Mouse (Mus musculus) lung, adult 2 months (tissue): ENCODE measurements around the gene Tspo2. TPM values are rescaled to one million over a fixed set of nuclear protein-coding genes. Genes with fewer than 3 reads are reported as not detected.

ENCODE experiments used
- DNase-seq: peaks from one replicate; pipeline ENCODE4 v3.0.0; 2022
- H3K4me1 ChIP-seq: fragments of 200-500 bp; 2 replicates; pipeline ENCODE4 v1.6.1; 2011; ENCODE audit warnings: low read length; ENCODE audit not compliant: control insufficient read depth, insufficient read depth
- H3K4me3 ChIP-seq: fragments of 200-500 bp; replicated peaks from 2 replicates; pipeline ENCODE3; 2011; ENCODE audit warnings: low read depth, mild to moderate bottlenecking, control low read depth, low read length; ENCODE audit errors: extremely low read depth
- CTCF ChIP-seq: fragments of 200-500 bp; IDR thresholded peaks from 2 replicates; pipeline ENCODE4 v1.5.1; 2011; ENCODE audit warnings: mild to moderate bottlenecking, low read length, control low read depth; ENCODE audit not compliant: insufficient read depth
- POLR2A ChIP-seq: fragments of 200-500 bp; IDR thresholded peaks from 2 replicates; pipeline ENCODE4 v1.6.1; 2011; ENCODE audit warnings: low read depth, mild to moderate bottlenecking, control low read depth, low read length, borderline replicate concordance; ENCODE audit errors: extremely low read depth
- WGBS: fragments of 180-500 bp; shearing (Covaris S2); methylation state at CpG from one replicate; pipeline ENCODE4 v1.1.7; 2018; 5-methylcytosine and 5-hydroxymethylcytosine counted together
- polyA plus RNA-seq: library from polyadenylated mRNA; depleted of rRNA; stranded (reverse); fragments of >200 nt; gene quantifications from 2 replicates; pipeline ENCODE4 v1.2.3, GENCODE M21; 2012; rRNA removed

Gene Tspo2
- 0.24 and 1.3 TPM in 2 replicates for polyA plus RNA-seq

- no peaks in the 10 kb centered on the region for H3K4me1 ChIP-seq
- DNase-seq = no peak
- WGBS = 66% methylated on average over 7 of the region's 7 CpGs
These were observed at the start of gene Tspo2 for GRCm38 (mm10) chr17:48451353-48451675. Tspo2 (minus strand) TSS chr17:48451522.

GRCm38 (mm10) chr17:48500846-48501445, 49.6 kb upstream of the Tspo2 start:
- no peaks in the 10 kb centered on the region for H3K4me1 ChIP-seq
- no peak overlapping the region for H3K4me3 ChIP-seq
- no peak for TF ChIP-seq CTCF
- no peak for TF ChIP-seq POLR2A
- DNase-seq = no peak
- 75% methylated on average over 7 of the region's 7 CpGs for WGBS

More at GRCm38 (mm10) chr17:48451353-48451675, at the start of gene Tspo2:
- H3K4me3 ChIP-seq = no peak within 1 kb of the TSS
- TF ChIP-seq CTCF = no peak
- TF ChIP-seq POLR2A = no peak

- H3K4me3 ChIP-seq = no peak overlapping the region
- 53% methylated on average over 3 of the region's 3 CpGs for WGBS
- DNase-seq = no peak
These were observed 46.7 kb upstream of the Tspo2 start for GRCm38 (mm10) chr17:48497986-48498385.

GRCm38 (mm10) chr17:48493986-48494385, 42.7 kb upstream of the Tspo2 start:
- H3K4me3 ChIP-seq = no peak overlapping the region
- no peak for TF ChIP-seq POLR2A
- no peak for TF ChIP-seq CTCF
- no peaks in the 10 kb centered on the region for H3K4me1 ChIP-seq

More at GRCm38 (mm10) chr17:48497986-48498385, 46.7 kb upstream of the Tspo2 start:
- no peaks in the 10 kb centered on the region for H3K4me1 ChIP-seq
- TF ChIP-seq CTCF (no peak), POLR2A (no peak)

GRCm38 (mm10) chr17:48493582-48493981, 42.3 kb upstream of the Tspo2 start:
- no peak for DNase-seq
- 29% methylated on average over 7 of the region's 7 CpGs for WGBS
- no peak for TF ChIP-seq CTCF
- no peak for TF ChIP-seq POLR2A

More at GRCm38 (mm10) chr17:48493986-48494385, 42.7 kb upstream of the Tspo2 start:
- DNase-seq = no peak
- 62% methylated on average over 8 of the region's 8 CpGs for WGBS

GRCm38 (mm10) chr17:48492621-48493020, 41.3 kb upstream of the Tspo2 start:
- no peak for DNase-seq
- Histone ChIP-seq H3K4me3 (no peak overlapping the region), H3K4me1 (no peaks in the 10 kb centered on the region)
- no peak for TF ChIP-seq POLR2A
- no peak for TF ChIP-seq CTCF
- 90% methylated on average over 8 of the region's 8 CpGs for WGBS

More at GRCm38 (mm10) chr17:48493582-48493981, 42.3 kb upstream of the Tspo2 start:
- no peaks in the 10 kb centered on the region for H3K4me1 ChIP-seq
- no peak overlapping the region for H3K4me3 ChIP-seq

GRCm38 (mm10) chr17:48489466-48489865, 38.1 kb upstream of the Tspo2 start:
- Histone ChIP-seq H3K4me1 (no peaks in the 10 kb centered on the region), H3K4me3 (no peak overlapping the region)
- TF ChIP-seq POLR2A = no peak
- no peak for TF ChIP-seq CTCF
- no peak for DNase-seq
- 95% methylated on average over 3 of the region's 3 CpGs for WGBS

- WGBS = 91% methylated on average over 5 of the region's 5 CpGs
- DNase-seq = no peak
- Histone ChIP-seq H3K4me3 (no peak overlapping the region), H3K4me1 (no peaks in the 10 kb centered on the region)
- no peak for TF ChIP-seq CTCF
- no peak for TF ChIP-seq POLR2A
These were observed 32.9 kb upstream of the Tspo2 start for GRCm38 (mm10) chr17:48484191-48484590.

GRCm38 (mm10) chr17:48483764-48484163, 32.4 kb upstream of the Tspo2 start:
- WGBS = 72% methylated on average over 5 of the region's 5 CpGs
- DNase-seq = no peak
- Histone ChIP-seq H3K4me3 (no peak overlapping the region), H3K4me1 (no peaks in the 10 kb centered on the region)
- TF ChIP-seq CTCF (no peak), POLR2A (no peak)

GRCm38 (mm10) chr17:48479952-48480351, 28.6 kb upstream of the Tspo2 start:
- no peak for DNase-seq
- Histone ChIP-seq H3K4me3 (no peak overlapping the region), H3K4me1 (no peaks in the 10 kb centered on the region)
- no peak for TF ChIP-seq POLR2A
- no peak for TF ChIP-seq CTCF
- 86% methylated on average over 10 of the region's 10 CpGs for WGBS
